Mouse (Mus musculus): Measurements from ENCODE around the gene Abhd14b. TPM values are rescaled to one million over a fixed set of nuclear protein-coding genes. Genes with fewer than 3 reads are reported as not detected.
A peak's percentile ranks its signal among the peaks of the same experiment; 100 is the strongest.

Abhd14b gene
- polyA plus RNA-seq, 1 experiment from 2014 or later = 15.2 TPM

GRCm38 (mm10) chr9:106433389-106433788 lies 13.9 kb upstream of the Abhd14b start:
- Histone ChIP-seq H3K27ac (peak overlapping the region; percentile 38), H3K4me3 (no peak overlapping the region), H3K9ac (peak overlapping the region; percentile 51), H3K27me3 (replicated peaks) (no peaks in the 10 kb centered on the region), H3K9me3 (replicated peaks) (no peaks in the 10 kb centered on the region), H3K4me1 (peaks cover 83% of the 10 kb centered on the region), H3K36me3 (peaks cover 53% of the 10 kb centered on the region), H3K4me2 (peak overlapping the region; percentile 27)
- 67% methylated on average over 7 of the region's 7 CpGs for WGBS (ENCODE audit: insufficient replicate concordance)
- no peak for ATAC-seq

DNA sequence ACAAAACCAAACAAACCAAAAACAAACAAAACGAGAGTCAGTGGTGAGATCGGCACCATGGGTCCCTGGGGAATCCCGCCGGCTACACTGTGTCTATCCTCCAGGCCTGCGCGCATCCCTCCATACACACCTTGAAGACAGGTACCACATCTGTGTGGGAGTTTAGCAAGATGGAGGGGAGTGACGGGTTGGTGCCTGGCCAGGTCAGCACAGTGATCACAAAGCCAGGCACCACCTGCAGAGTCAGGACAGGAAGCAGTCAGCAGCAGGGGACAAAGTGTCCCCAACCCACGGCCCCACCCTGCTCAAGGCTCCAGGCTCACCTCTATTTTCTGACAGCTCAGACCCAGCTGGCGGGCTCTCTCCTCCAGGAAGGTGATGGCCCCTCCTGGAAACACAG lies 10.7 kb upstream of the Abhd14b start:
- H3K36me3 ChIP-seq = peaks cover 47% of the 10 kb centered on the region
- H3K4me2 ChIP-seq = peak overlapping the region; percentile 90; the same call in 1 of the 2 replicates
- no peak overlapping the region for H3K9ac ChIP-seq
- WGBS (ENCODE audit: insufficient replicate concordance) = 77% methylated on average over 9 of the region's 9 CpGs
- no peaks in the 10 kb centered on the region for H3K27me3 ChIP-seq (replicated peaks)
- H3K9me3 ChIP-seq (replicated peaks) = no peaks in the 10 kb centered on the region
- ATAC-seq = no peak
- no peak overlapping the region for H3K4me3 ChIP-seq
- H3K4me1 ChIP-seq = peaks cover 74% of the 10 kb centered on the region
- no peak overlapping the region for H3K27ac ChIP-seq

DNA sequence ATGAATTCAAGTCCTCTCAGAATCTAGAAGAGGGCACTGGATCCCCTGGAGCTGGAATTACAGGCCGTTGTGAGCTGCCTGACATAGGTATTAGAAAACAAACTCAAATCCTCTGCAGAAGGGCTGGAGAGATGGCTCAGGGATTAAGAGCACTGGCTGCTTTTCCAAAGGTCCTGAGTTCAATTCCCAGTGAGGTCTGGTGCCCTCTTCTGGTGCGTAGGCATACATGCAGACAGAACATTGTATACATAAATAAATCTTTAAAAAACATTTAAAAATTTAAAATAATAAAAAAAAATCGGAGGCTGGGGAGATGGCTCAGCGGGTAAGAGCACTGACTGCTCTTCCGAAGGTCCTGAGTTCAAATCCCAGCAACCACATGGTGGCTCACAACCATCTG lies 4.6 kb upstream of the Abhd14b start:
- H3K27ac ChIP-seq = no peak overlapping the region
- H3K4me2 ChIP-seq = no peak overlapping the region
- ATAC-seq = no peak
- no peak overlapping the region for H3K4me3 ChIP-seq
- 0 out of 2 replicates have a peak, but pooled peaks cover 9% of the 10 kb centered on the region for H3K36me3 ChIP-seq
- no peak overlapping the region for H3K9ac ChIP-seq
- peaks cover 46% of the 10 kb centered on the region for H3K4me1 ChIP-seq
- no peaks in the 10 kb centered on the region for H3K9me3 ChIP-seq (replicated peaks)
- no peaks in the 10 kb centered on the region for H3K27me3 ChIP-seq (replicated peaks)
- 74% methylated on average over 5 of the region's 5 CpGs for WGBS (ENCODE audit: insufficient replicate concordance)

DNA sequence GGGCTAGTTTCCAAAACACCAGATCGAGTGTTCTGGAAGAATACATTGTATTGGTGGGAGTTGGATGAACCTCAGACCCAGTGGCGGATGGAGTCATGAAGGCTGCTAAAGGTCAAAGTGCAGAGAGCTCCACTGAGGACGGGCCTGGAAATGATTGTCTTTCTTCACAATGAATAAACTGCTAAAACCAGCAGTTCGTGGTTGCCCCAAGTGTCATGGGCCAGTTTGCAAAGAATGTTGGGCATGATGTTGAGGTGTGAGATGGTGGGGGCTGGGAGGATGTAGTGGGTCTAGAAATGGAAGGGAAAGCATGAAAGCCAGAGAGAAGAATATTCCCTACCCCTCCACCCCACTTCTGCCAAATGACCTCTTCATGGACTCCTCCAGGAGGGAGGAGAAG lies 2.4 kb upstream of the Abhd14b start:
- Histone ChIP-seq H3K4me1 (peaks cover 49% of the 10 kb centered on the region), H3K9ac (no peak overlapping the region), H3K36me3 (0 out of 2 replicates have a peak, but pooled peaks cover 9% of the 10 kb centered on the region), H3K27ac (no peak overlapping the region), H3K4me2 (no peak overlapping the region), H3K27me3 (replicated peaks) (no peaks in the 10 kb centered on the region), H3K9me3 (replicated peaks) (no peaks in the 10 kb centered on the region), H3K4me3 (no peak overlapping the region)
- no peak for ATAC-seq
- 70% methylated on average over 4 of the region's 4 CpGs for WGBS (ENCODE audit: insufficient replicate concordance)

DNA sequence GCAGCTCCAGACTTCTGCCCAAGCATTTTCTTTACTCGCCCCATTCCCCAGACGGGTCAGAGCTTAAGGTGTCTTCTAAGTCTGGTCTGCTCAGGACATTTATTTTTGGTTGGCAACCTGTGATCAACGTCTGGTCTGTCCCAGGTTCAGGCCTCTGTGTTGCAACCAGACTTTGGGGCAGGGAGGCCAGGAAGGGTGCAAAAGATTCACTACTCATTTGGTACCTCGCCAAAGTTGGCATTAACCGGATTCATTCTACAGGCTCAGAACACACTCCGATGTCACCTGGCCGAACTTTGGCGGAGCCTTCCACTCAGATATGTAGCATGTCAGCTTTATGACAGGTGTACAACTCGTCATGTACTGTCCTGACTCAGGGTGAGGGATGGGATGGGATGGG lies 692 bp downstream of the Abhd14b start:
- Histone ChIP-seq H3K4me1 (peaks cover 78% of the 10 kb centered on the region), H3K27me3 (replicated peaks) (peaks cover 21% of the 10 kb centered on the region), H3K4me2 (peak overlapping the region; percentile 84), H3K9me3 (replicated peaks) (no peaks in the 10 kb centered on the region), H3K27ac (peak overlapping the region; percentile 34; the same call in 1 of the 2 replicates), H3K4me3 (peak overlapping the region; percentile 58), H3K36me3 (0 out of 2 replicates have a peak, but pooled peaks cover 2% of the 10 kb centered on the region), H3K9ac (peak overlapping the region; percentile 64; the same call in 1 of the 2 replicates)
- WGBS (ENCODE audit: insufficient replicate concordance) = 31% methylated on average over 9 of the region's 9 CpGs
- ATAC-seq = peak; percentile 7; the same call in 1 of the 2 replicates

DNA sequence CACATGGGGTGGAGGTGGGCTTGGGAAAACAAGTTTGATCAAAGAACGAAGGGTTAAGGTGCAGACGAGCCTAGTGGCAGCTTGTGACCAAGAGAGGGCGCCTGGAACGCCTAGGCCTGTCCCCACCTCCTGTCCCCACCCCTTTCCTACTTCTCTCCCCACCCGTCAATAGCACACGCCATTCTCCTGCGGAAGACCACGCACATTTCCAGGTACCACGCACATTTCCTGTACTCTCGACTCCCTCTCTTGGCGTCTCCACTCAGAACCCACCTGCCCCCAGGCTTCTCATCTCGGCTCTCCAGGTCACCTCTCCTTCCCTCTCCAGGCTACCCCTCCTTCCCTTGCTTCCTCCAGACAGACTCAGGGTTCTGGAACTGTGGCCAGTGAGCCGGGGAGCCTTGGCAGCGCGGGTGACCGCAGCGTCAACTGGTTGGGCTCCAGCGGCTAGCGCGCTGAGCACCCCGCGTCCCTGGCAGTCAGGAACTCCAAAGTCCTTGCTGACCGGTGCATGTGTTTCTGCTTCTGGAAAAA lies 1.3 kb downstream of the Abhd14b start:
- WGBS (ENCODE audit: insufficient replicate concordance) = 1% methylated on average over 23 of the region's 23 CpGs
- Histone ChIP-seq H3K9me3 (replicated peaks) (no peaks in the 10 kb centered on the region), H3K4me2 (peak overlapping the region; percentile 84), H3K27me3 (replicated peaks) (peaks cover 26% of the 10 kb centered on the region), H3K36me3 (0 out of 2 replicates have a peak, but pooled peaks cover 2% of the 10 kb centered on the region), H3K4me3 (peak overlapping the region; percentile 41), H3K4me1 (peaks cover 84% of the 10 kb centered on the region), H3K27ac (peak overlapping the region; percentile 21; the same call in 1 of the 2 replicates), H3K9ac (peak overlapping the region; percentile 37)
- peak; percentile 46; the same call in 1 of the 2 replicates for ATAC-seq

- peaks cover 95% of the 10 kb centered on the region for H3K4me1 ChIP-seq
- 0 out of 2 replicates have a peak, but pooled peaks cover 2% of the 10 kb centered on the region for H3K36me3 ChIP-seq
- 74% methylated on average over 8 of the region's 8 CpGs for WGBS (ENCODE audit: insufficient replicate concordance)
- H3K9me3 ChIP-seq (replicated peaks) = no peaks in the 10 kb centered on the region
- ATAC-seq = no peak
- H3K27ac ChIP-seq = no peak overlapping the region
- peak overlapping the region; percentile 17 for H3K4me2 ChIP-seq
- H3K27me3 ChIP-seq (replicated peaks) = peaks cover 40% of the 10 kb centered on the region
- H3K9ac ChIP-seq = no peak overlapping the region
- H3K4me3 ChIP-seq = no peak overlapping the region
These were observed 2.7 kb downstream of the Abhd14b start for GRCm38 (mm10) chr9:106449947-106450346.

DNA sequence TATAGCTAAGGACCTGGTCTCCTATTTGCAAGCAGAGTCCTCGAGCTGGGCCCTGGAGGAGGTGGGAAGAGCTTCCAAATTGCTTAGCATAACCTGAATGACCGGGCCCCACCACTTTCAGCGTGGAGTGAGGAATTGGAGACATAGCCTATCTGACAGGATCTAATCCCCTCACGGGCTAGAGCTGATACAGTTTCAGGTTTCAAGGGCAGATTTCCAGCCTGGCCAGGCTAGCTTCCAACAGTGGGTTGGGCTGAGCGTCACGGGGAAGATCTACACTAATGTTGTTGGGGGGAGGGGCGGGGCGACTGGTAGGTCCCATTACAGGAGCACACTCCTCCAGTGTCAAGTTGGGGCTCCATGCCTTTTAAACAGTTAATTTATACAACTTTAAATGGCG lies 3.4 kb downstream of the Abhd14b start:
- peaks cover 44% of the 10 kb centered on the region for H3K27me3 ChIP-seq (replicated peaks)
- WGBS (ENCODE audit: insufficient replicate concordance) = 40% methylated on average over 9 of the region's 9 CpGs
- H3K4me1 ChIP-seq = peaks cover 95% of the 10 kb centered on the region
- peak overlapping the region; percentile 17 for H3K4me2 ChIP-seq
- 0 out of 2 replicates have a peak, but pooled peaks cover 2% of the 10 kb centered on the region for H3K36me3 ChIP-seq
- H3K4me3 ChIP-seq = no peak overlapping the region
- no peaks in the 10 kb centered on the region for H3K9me3 ChIP-seq (replicated peaks)
- no peak for ATAC-seq
- no peak overlapping the region for H3K9ac ChIP-seq
- H3K27ac ChIP-seq = no peak overlapping the region

GRCm38 (mm10) chr9:106451298-106451697 lies 4.0 kb downstream of the Abhd14b start:
- H3K4me3 ChIP-seq = no peak overlapping the region
- H3K9ac ChIP-seq = no peak overlapping the region
- H3K4me2 ChIP-seq = peak overlapping the region; percentile 11; the same call in 1 of the 2 replicates
- H3K27ac ChIP-seq = no peak overlapping the region
- no peak for ATAC-seq
- 0 out of 2 replicates have a peak, but pooled peaks cover 2% of the 10 kb centered on the region for H3K36me3 ChIP-seq
- H3K27me3 ChIP-seq (replicated peaks) = peaks cover 44% of the 10 kb centered on the region
- H3K4me1 ChIP-seq = peaks cover 95% of the 10 kb centered on the region
- H3K9me3 ChIP-seq (replicated peaks) = no peaks in the 10 kb centered on the region
- 63% methylated on average over 11 of the region's 11 CpGs for WGBS (ENCODE audit: insufficient replicate concordance)

DNA sequence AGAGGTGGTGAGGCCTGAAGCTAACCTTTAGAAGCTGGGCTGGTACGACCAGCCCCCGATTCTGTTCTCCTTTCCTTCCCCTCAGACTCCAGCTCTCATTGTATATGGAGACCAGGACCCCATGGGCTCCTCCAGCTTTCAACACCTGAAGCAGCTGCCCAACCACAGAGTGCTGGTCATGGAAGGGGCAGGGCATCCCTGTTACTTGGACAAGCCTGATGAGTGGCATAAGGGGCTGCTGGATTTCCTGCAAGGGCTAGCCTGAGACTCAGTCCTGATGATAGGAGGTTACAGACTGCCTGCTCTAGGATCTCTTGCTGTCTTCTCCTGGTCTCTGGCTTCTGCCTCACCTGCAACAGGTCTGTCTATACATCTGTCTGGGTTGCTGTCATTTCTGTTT lies 4.6 kb downstream of the Abhd14b start:
- H3K9me3 ChIP-seq (replicated peaks) = no peaks in the 10 kb centered on the region
- no peak overlapping the region for H3K27ac ChIP-seq
- no peak overlapping the region for H3K9ac ChIP-seq
- H3K36me3 ChIP-seq = 0 out of 2 replicates have a peak, but pooled peaks cover 2% of the 10 kb centered on the region
- 53% methylated on average over 2 of the region's 2 CpGs for WGBS (ENCODE audit: insufficient replicate concordance)
- ATAC-seq = no peak
- H3K27me3 ChIP-seq (replicated peaks) = peaks cover 44% of the 10 kb centered on the region
- H3K4me3 ChIP-seq = no peak overlapping the region
- H3K4me1 ChIP-seq = peaks cover 95% of the 10 kb centered on the region
- H3K4me2 ChIP-seq = 0 out of 2 replicates have a peak overlapping the region, but pooled peaks have one; percentile 94

GRCm38 (mm10) chr9:106452351-106452750 lies 5.1 kb downstream of the Abhd14b start:
- Histone ChIP-seq H3K4me3 (0 out of 2 replicates have a peak overlapping the region, but pooled peaks have one; percentile 0), H3K9ac (no peak overlapping the region), H3K27me3 (replicated peaks) (peaks cover 44% of the 10 kb centered on the region), H3K36me3 (0 out of 2 replicates have a peak, but pooled peaks cover 2% of the 10 kb centered on the region), H3K4me1 (peaks cover 94% of the 10 kb centered on the region), H3K9me3 (replicated peaks) (no peaks in the 10 kb centered on the region), H3K27ac (no peak overlapping the region), H3K4me2 (peak overlapping the region; percentile 94)
- ATAC-seq = no peak
- WGBS (ENCODE audit: insufficient replicate concordance) = 44% methylated on average over 6 of the region's 6 CpGs

- Histone ChIP-seq H3K4me1 (peaks cover 92% of the 10 kb centered on the region), H3K9ac (peak overlapping the region; percentile 75), H3K4me2 (peak overlapping the region; percentile 94), H3K36me3 (0 out of 2 replicates have a peak, but pooled peaks cover 2% of the 10 kb centered on the region), H3K4me3 (peak overlapping the region; percentile 63), H3K27ac (peak overlapping the region; percentile 78), H3K27me3 (replicated peaks) (peaks cover 44% of the 10 kb centered on the region), H3K9me3 (replicated peaks) (no peaks in the 10 kb centered on the region)
- WGBS (ENCODE audit: insufficient replicate concordance) = 10% methylated on average over 7 of the region's 7 CpGs
- ATAC-seq = no peak
These were observed 5.6 kb downstream of the Abhd14b start for GRCm38 (mm10) chr9:106452821-106453220.

All from liver, embryonic 12.5 days (tissue).